Mouse (Mus musculus): ENCODE data around the gene Rdh12.
"Not testable (repeated sequence)": the region's sequence is repeated elsewhere in the genome, so short reads cannot be mapped to it uniquely, and the experiment has no call there.

Rdh12 gene

DNA sequence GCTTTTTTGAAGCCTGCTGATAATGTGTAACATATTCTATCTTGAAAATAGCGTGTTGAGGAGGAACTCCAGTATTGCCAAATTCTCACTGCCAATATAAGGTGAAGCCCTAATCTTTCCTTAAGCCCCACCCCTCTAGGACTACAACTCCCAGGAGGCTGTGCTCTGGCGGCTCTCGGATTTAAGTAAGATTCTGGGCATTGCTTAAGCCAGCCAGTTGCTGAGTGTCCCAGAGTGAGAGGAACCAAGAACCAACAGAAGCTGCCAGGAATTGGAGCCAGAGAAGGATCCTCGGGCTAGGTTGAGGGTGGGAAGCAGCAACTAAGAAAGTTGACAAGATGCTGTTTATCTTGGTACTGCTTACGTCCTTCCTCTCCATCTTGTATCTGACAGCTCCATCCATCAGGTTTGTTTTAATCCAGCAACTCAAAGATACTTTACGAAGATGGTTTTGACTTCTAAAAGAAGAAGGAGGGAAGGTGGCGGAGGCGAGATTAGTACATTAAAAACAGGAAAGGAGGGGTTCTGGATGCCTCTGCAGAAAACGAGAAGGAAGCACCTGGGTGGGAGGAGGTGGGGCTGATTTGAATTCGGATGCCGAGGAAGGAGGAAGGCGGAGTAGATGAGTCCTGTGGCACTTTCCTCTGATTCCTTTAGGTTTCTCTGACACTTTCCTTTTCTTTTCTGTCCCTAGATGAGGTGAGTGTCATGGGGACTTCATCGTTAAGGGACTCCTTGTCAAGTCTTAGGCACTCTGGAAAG, at the start of gene Rdh12:
Gene Rdh12 (plus strand): TSS at position 212 of the 762 bp plus-strand sequence.
- peak; percentile 68 to 69 for DNase-seq (ENCODE audit: low spot score in 2 of 2)

DNA sequence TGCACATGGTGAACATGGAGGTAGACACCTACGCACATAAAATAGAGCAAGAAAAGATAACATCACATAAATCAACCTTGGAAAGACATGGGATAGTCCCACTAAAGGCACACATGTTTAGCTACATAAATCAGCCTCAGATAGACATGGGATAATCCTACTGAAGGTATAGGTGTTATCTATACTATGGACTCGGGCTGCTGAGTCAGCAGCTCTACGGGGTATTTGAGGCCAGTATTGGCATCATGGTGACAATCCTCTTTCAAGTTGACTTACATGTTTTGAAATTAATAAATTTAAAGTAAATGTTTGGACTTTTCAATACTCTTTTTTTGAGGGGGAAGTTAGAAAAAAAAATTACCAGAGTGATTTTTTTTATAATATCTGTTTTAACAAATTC, 45.8 kb upstream of the Rdh12 start:
- DNase-seq (ENCODE audit: low spot score in 2 of 2) = no peak

DNA sequence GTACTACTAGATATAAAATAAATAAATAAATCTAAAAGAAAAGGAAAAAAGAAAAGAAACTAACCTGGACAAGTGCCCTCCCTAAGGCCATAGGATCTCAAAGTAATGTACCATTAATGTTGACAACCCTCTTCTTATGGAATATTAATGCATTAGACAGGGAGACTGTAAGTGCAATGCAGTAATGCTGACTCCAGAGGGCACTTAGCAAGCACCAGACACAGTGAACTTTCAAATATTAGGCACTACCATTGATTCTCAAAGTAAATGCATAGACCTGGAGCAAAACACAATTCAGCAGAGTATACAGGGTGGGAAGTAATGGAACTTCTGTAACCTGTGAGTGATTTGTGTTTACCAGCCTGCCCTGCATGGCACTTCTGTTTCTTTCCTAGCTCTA, 39.5 kb upstream of the Rdh12 start:
- DNase-seq (ENCODE audit: low spot score in 2 of 2) = no peak

DNA sequence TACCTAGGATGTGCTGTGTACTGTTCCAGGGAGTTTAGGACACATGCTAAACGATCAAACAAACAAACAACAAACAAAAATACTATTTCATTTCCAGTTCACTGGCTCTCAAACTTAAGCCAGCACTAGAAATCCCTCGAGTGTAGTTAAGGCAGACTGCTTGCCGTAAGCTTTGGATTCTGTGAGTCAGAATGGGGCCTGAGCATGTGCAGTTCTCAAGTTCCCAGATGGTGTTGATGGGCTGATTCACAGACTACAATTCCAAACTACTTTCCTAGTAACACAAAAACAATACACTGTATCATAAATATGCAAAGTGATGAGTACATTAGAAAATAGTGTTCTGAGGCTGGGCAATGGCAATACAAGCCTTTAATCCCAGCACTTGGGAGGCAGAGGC, 38.3 kb upstream of the Rdh12 start:
- no peak for DNase-seq (ENCODE audit: low spot score in 2 of 2)

DNA sequence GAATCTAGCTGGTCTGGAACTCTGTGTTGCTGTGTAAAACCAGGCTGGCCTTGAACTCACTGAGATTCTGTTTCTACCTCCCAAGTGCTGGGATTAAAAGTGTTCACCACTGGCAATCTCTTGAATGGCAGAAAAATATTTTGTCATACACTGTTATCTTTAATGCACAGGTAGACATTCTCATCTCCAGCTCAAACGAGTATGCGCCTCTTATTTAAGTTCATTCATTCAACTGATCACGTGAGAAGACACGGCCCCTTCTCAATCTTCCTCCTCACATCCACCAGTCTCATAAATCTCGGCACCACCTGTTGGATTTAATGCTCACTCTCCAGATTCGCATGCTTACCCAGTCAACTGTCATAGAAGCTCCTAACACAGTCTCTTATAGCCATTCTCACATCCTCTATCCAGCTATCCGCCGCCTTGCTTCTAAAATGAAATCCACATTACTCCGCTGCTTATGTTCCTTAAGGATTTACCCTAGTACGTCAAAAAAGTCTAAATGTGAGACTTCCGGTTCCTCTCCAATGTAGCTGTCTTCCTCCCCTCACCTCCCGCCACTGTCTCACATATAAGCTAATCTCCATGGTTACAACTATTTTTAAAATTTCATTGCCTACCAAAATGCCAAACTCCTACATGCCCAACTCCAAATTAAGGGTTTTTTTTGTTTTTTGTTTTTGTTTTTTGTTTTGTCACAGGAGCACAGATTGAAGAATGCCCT, 37.3 kb upstream of the Rdh12 start:
- no peak for DNase-seq (ENCODE audit: low spot score in 2 of 2)

DNA sequence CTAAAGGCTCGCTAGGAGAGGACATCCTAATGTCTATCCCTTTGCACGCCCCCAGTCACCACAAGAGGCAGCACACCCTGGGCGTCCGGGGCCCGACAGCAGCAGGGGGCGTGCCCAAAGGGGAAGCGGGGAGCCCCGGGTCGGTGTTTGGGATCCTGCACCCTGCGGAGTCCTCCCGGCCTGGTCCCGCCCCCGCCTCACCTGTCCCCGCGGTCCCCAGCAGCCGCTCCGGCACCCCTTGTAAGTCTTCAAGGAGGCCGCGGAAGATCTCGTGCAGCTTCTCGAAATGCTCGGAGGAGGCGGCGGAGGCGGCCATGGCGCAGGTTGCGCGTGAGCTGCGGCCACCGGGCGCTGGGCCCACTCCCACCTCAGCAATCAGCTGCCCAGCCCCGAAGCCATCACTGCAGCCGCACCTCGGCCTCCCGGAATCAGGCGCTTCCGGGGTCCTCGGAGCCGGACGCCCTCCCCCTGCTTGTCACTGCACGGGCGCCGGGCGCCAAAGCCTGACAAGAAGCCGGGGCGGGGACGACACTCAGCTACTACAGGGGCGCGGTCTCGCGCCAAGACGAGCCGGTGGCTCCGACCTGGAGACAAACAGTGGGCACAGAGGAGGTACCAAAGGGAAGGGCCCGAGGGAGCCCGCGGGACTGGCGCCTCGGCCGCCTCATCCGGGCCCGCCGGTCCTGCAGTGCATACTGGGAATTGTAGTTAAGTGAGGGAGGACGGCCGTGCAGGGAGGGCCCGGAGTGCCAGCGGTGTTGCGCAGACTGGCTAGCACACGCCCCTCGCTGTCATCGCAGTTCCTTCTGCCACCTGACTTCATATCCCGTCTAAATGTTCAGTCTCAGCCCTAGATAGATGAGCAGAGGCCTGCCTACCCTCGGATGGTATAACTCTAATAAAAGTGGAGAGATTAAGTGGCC, 36.4 kb upstream of the Rdh12 start, which contains the start of gene Vti1b:
Gene Vti1b (minus strand): TSS at position 649 of the 923 bp plus-strand sequence.
- peak; percentile 91 for DNase-seq (ENCODE audit: low spot score in 2 of 2)

DNA sequence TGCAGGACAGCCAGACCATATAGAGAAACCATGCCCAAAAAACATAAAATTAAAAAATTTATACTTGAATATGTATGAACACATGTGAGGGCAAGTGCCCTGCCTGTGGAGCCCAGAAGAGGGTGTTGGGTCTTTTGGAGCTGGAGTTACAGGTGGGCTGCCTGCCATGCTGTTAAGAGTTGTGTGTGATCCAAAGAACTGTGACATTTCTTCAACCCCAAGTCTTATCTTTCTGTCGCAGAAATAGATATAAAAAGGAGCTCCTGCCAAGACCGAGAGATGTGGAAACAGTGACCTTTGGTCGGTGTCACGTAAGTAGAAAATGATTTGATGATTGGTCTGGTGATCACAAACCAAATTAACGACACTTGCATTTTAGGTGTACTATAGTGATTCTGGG, 35.0 kb upstream of the Rdh12 start:
- DNase-seq (ENCODE audit: low spot score in 2 of 2) = peak in 1 of 2 experiments; percentile 6

DNA sequence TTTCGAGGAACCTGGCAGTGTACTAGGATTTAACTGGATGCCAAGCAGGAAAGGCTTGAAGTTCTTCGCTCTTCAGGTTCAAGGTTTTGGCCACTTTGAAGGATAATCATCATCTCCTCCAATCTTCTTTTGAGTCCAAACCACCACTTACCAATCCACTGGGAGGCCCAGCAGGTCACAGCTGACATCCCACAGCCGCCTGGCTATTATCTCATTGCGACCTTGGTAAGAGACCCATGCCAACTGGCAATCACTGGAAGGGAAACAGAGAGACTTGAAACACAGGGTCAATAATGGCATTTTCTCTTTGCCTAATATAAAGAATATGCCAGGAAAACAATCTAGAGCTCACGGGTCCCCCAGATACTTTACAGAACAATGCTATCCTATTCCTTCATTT, 32.7 kb upstream of the Rdh12 start:
- DNase-seq (ENCODE audit: low spot score in 2 of 2) = no peak

DNA sequence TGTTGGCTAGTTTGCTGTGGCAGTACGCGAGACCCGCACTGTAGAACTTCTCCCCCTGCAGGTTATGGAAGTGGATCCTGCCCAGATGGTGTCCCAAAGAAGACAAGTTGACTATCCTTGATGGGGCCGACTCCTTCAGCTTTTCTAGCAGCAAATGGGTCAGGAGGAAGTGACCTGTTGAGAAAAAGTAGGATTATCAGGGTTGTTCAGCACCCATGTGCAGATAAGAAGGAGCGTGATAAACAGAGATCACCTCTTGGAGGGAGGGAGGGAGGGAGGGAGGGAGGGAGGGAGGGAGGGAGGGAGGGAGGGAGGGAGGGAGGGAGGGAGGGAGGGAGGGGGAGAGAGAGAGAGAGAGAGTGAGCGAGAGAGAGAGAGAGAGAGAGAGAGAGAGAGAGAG, 23.6 kb upstream of the Rdh12 start:
- DNase-seq (ENCODE audit: low spot score in 2 of 2) = not testable (repeated sequence)

DNA sequence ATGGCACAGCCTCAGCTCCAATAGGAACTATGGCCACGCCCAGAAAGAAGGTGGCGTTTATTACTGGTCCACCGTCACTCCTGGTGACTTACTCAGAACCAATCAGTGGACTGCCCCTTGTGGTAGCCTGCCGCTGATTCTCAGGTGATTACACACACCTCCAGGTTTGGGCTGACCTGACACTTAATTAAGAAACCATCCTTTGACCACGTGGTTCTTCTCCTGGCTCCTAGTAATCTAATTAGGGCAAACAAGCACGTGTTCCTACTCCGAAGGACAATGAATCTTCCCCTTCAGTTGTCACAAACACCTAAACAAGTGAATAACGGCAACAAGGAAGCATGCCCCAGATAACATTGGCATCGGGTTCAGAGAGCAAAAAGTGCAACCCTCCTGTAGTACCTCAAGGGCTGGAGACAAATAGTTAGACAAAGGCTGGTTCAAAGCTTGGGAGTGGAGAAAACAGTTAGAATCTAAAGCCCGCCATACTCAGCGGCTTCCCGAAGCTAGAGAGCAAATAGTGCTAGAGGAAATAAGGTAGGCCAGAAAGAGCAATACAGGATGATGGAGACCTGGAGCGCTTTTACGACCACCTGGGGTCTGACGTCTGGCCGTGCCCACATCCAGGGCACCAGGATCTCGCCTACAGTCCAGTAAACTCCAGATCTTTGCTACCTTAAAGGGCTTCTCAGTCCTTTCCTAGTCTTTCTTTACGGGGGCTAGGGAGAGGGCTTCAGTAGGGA, 17.6 kb upstream of the Rdh12 start:
- peak; percentile 74 to 80 for DNase-seq (ENCODE audit: low spot score in 2 of 2)

DNA sequence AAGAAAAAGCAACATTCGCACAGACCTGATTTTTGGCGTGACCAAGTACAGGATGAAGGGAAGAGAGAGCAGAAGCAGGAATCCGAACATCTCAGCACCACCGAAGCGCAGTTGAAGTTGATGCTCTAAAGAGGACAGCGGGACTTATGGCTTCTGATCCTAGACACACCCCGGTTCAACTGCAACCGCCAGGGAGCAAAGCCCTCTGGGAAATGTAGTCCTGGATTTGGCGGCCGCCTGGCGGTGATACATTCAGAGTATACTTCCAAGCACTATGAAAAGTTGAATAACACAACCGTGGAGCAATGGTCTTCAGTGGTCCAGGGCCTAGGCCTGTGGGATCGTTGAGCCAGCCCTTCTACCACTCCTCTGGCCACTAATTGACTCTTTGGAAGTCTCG, 17.0 kb upstream of the Rdh12 start:
- peak; percentile 73 to 82 for DNase-seq (ENCODE audit: low spot score in 2 of 2)

DNA sequence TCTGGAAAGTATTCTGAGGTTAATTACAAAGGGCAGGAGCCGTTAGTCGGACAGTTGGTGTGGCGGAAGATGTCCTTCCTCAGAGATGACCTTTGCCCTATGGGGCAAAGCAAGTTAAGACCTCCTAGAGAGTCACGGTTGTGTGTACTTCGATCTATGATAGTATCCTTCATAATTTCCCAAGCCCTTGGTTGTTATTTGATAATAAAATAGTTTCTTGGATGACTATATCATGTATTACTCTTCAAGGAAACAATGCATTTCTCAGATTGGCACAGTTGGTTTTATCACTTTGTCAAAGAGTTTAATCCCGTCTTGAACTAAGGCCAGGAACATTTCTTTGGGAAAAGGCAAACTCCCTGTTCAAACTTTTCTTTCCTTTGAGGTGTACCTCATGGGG, 16.5 kb upstream of the Rdh12 start, which contains the start of gene Rdh11:
Gene Rdh11 (minus strand): TSS at position 101 of the 400 bp plus-strand sequence.
- DNase-seq (ENCODE audit: low spot score in 2 of 2) = no peak

DNA sequence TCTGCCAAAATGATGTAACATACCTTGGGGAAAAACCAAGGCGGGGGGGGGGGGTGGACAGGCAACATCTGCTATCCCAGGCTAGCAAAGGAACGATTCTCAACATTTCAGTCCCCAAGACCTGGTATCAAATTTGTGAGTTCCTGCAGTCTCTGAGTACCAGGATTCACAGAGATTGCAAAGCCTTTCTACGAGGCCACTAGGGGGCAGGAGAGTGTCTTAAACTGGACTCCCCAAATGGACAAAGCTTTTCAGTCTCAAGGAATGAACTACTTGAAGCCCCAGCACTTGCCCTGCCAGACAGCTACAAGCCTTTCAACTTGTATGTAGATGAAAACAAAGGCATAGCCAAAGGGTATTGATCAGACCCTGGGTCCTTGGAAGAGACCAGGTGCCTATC, 15.3 kb upstream of the Rdh12 start:
- DNase-seq (ENCODE audit: low spot score in 2 of 2) = peak; percentile 57 to 65

DNA sequence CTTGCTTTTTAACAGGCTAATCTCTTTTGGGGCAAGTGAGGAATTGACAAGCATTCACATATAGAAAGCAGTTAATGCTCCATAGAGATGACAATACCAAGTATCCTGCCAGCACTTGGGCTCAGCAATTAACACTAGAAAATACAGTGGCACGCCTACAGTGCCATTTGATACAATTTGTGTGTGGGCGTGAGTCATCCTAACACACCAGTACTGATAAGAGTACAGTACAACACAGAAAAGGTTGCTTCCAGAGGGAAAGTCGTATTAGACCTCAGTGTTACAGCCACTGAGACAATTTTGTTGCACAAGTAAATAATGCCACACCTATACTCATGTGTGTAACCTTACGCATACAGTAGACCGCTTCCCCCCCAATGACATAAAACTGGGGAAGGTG, 11.6 kb upstream of the Rdh12 start:
- no peak for DNase-seq (ENCODE audit: low spot score in 2 of 2)

DNA sequence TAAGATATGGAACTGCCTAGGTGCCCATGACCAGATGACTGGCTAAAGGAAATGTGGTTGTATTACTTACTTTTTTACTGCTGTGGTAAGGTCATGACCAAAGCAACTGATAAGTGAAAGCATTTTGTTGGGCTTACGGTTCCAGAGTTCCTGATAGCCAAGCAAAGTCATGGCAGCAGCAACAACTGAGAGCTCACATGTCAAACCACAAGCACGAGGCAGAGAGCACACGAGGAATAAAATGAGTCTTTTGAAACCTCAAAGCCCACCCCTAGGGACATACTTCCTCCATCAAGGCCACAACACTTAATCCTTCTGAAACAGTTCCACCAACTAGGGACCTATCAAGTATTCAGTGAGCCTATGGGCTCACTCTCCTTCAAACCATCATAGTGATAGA, 6.8 kb upstream of the Rdh12 start:
- DNase-seq (ENCODE audit: low spot score in 2 of 2) = no peak

DNA sequence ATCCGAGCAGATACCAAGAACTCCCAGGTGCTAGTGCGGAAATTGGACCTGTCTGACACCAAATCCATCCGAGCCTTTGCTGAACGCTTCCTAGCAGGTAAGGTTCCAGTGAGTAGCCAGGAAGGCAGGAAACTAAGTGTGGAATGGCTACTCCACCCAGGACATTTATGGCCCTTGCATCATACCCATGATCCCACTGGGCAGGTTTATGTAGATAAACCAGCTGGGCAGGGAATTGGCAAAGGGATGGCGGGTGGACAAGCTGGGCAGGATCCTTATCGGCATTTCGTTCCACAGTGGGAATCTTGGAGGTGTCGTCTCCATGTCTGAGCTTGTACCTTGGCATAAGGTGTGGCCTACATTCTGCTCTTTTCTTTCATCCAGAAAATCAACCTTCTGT, 2.7 kb downstream of the Rdh12 start:
- no peak for DNase-seq (ENCODE audit: low spot score in 2 of 2)

DNA sequence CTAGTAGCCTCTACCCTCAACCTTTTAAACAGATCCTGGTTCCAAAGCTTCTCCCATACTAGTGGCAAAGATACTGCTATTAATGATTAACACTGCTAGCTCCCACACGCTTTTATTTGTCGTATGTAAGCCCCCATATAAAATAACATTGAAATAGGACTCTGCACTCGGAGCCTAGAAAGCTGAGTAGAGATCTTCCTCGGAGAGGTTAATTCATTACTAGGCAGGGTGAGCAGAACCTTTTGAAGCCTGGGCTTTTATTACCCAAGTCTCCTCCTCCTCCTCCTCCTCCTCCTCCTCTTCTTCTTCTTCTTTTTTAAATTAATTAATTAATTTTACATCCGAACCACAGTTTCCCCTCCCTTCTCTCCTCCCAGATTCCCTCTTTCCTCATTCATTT, 8.8 kb downstream of the Rdh12 start:
- no peak for DNase-seq (ENCODE audit: low spot score in 2 of 2)

DNA sequence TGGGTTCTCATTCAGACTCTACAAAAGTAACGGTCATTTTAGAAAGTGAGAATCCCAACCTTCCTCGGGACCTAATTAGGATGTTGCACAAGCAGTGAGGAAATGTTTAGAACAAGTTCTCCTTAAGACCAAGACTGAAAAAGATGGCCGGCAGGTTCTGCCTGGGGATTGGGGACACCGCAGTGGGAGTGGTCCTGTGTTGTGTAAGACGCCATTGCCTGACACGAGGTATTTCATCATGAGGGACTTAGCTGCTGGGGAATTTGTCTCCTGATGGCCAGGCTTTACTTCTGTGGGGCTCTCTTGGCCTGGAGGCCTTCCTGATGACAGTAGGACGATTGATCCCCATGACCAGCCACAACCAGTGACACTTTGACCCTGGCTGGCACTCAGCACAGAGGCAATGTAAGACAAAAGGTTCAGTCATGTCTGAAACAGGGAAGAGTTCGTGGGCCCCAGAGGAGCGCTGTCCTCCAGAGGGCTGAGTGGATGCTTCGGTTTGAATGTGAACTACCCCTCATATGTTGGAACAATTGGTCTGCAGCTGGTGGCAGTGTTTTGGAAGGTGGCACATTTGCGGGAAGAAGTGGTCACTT, 26.9 kb downstream of the Rdh12 start:
- DNase-seq (ENCODE audit: low spot score in 2 of 2) = peak in 1 of 2 experiments; percentile 10

DNA sequence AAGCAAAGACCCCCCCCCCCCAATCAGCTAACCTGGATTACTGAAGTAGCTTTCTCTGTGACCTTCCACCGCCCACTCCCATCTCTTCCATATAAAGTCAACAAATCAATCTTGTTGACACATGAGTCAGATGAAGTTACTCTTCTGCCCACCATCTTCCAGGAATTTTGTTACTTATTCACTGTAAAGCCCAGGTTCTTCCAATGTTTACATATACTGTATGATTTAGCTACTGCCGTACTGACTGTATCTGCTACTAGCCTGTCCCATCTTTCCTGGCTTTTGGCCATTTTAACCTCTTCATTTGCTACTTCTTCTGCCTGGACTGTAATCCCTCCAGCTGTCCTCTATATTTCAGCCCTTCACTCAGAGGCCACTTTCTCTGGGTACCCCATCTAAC, 33.3 kb downstream of the Rdh12 start:
- DNase-seq (ENCODE audit: low spot score in 2 of 2) = no peak

DNA sequence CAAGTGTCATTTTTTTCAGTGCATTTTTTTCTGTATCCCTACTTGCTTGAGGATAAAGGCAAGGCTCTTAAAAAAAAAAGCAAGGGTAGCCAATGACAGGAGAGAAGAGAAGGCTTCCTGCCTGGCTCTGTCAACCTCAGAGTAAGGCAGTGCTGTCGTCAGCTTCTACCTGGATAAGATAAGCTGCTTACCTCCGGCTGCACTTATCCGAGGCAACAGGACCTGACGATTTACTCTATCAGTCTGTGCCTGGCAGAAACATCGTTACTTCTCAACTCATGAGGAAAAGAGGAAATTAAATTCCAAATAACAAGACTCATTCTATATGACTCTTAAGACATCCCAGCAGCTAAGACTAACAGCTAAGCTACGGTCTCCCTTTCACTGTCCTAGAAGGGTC, 34.2 kb downstream of the Rdh12 start:
- no peak for DNase-seq (ENCODE audit: low spot score in 2 of 2)

DNA sequence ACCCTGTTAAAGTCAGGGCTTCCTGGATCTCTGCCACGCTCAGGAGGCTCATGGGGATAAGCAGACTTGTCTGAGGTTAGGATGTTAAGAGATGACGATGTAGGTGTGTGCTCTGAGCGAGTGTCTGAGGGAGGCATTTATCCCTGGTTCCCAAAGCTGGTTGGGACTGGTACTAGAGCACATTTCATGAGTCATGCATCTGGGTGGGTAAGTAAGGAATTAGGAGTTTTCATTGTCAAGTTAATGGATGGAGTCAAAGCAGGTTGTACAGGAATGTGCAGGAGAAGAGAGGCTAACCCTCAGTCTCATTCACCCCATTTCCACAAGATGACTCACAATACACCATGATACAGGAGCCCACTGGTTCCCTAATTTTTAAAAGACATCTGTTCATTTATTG, 39.4 kb downstream of the Rdh12 start:
- DNase-seq (ENCODE audit: low spot score in 2 of 2) = no peak
